Mouse (Mus musculus) midbrain, embryonic 16.5 days (tissue): ENCODE data around the gene Ccdc62. TPM values are rescaled to one million over a fixed set of nuclear protein-coding genes. Genes with fewer than 3 reads are reported as not detected.

Source experiments
- ATAC-seq: fragments of 200-750 bp; cut with Nextera tagmentation; 2 replicates; pipeline ENCODE4 v1.8.0; 2017; ENCODE audit warnings: moderate TSS enrichment
- H3K27ac ChIP-seq: fragments of 300-500 bp; sonication (generic); 2 replicates; pipeline ENCODE4 v1.5.1; 2014; ENCODE audit warnings: mild to moderate bottlenecking, low read length, mixed read lengths
- H3K27me3 ChIP-seq: fragments of 300-500 bp; sonication (generic); 2 replicates; pipeline ENCODE4 v1.6.1; 2014; ENCODE audit warnings: low read depth, low read length, mixed read lengths; ENCODE audit not compliant: control insufficient read depth, insufficient read depth
- H3K36me3 ChIP-seq: fragments of 300-500 bp; sonication (generic); 2 replicates; pipeline ENCODE4 v1.6.1; 2014; ENCODE audit warnings: mild to moderate bottlenecking, low read length, moderate library complexity, mixed read lengths; ENCODE audit not compliant: control insufficient read depth, insufficient read depth
- H3K4me1 ChIP-seq: fragments of 300-500 bp; sonication (generic); 2 replicates; pipeline ENCODE4 v1.6.1; 2014; ENCODE audit warnings: mild to moderate bottlenecking, low read length, mixed read lengths; ENCODE audit not compliant: control insufficient read depth, insufficient read depth
- H3K4me2 ChIP-seq: fragments of 300-500 bp; sonication (generic); 2 replicates; pipeline ENCODE4 v1.6.1; 2014; ENCODE audit warnings: mild to moderate bottlenecking, low read length, mixed read lengths
- H3K4me3 ChIP-seq: fragments of 300-500 bp; sonication (generic); 2 replicates; pipeline ENCODE4 v1.5.1; 2014; ENCODE audit warnings: low read depth, mild to moderate bottlenecking, low read length, moderate library complexity, mixed read lengths
- H3K9ac ChIP-seq: fragments of 300-500 bp; sonication (generic); 2 replicates; pipeline ENCODE4 v1.6.1; 2014; ENCODE audit warnings: low read depth, low read length, mixed read lengths
- H3K9me3 ChIP-seq: fragments of 300-500 bp; sonication (generic); replicated peaks from 2 replicates; pipeline ENCODE4 v1.6.1; 2014; ENCODE audit warnings: mild to moderate bottlenecking, low read length, mixed read lengths; ENCODE audit not compliant: control insufficient read depth, poor library complexity, severe bottlenecking
- WGBS: fragments of 180-500 bp; shearing (Covaris S2); extraction: QIAGEN DNeasy Blood & Tissue Kit; methylation state at CpG from one replicate; pipeline ENCODE4 v1.1.7; 2014; 5-methylcytosine and 5-hydroxymethylcytosine counted together
- polyA plus RNA-seq: library from polyadenylated mRNA; unstranded; fragments of >200 nt; fragmentation: Nextera tagmentation; extraction: Ambion mirVana; gene quantifications from 2 replicates; pipeline ENCODE4 v1.2.1, GENCODE M21; 2015

Ccdc62 gene
- polyA plus RNA-seq, 1 experiment from 2014 or later: 4.2 TPM

- H3K27me3 ChIP-seq: no peaks in the 10 kb centered on the region
- H3K4me3 ChIP-seq: no peak overlapping the region
- H3K36me3 ChIP-seq: peaks cover 21% of the 10 kb centered on the region; the same call in 1 of the 2 replicates
- no peak overlapping the region for H3K4me2 ChIP-seq
- H3K4me1 ChIP-seq: peaks cover 41% of the 10 kb centered on the region
- 89% methylated on average over 8 of the region's 8 CpGs for WGBS
- no peaks in the 10 kb centered on the region for H3K9me3 ChIP-seq
- ATAC-seq: no peak
- no peak overlapping the region for H3K27ac ChIP-seq
- H3K9ac ChIP-seq: no peak overlapping the region
Measured at GRCm38 (mm10) chr5:124010077-124010476, 79.6 kb downstream of the Ccdc62 start.

GRCm38 (mm10) chr5:124010910-124011655, 80.6 kb downstream of the Ccdc62 start:
- no peaks in the 10 kb centered on the region for H3K9me3 ChIP-seq
- peak; percentile 70 for ATAC-seq
- H3K27ac ChIP-seq: peak overlapping the region; percentile 76
- no peak overlapping the region for H3K4me3 ChIP-seq
- 5% methylated on average over 19 of the region's 19 CpGs for whole genome bisulfite sequencing
- H3K27me3 ChIP-seq: no peaks in the 10 kb centered on the region
- H3K36me3 ChIP-seq: peaks cover 17% of the 10 kb centered on the region; the same call in 1 of the 2 replicates
- peak overlapping the region; percentile 13 for H3K4me2 ChIP-seq
- H3K4me1 ChIP-seq: peaks cover 41% of the 10 kb centered on the region
- peak overlapping the region; percentile 44 for H3K9ac ChIP-seq

GRCm38 (mm10) chr5:124011927-124012326, 81.4 kb downstream of the Ccdc62 start:
- peak overlapping the region; percentile 24; the same call in 1 of the 2 replicates for H3K4me2 ChIP-seq
- peaks cover 8% of the 10 kb centered on the region; the same call in 1 of the 2 replicates for H3K36me3 ChIP-seq
- ATAC-seq: no peak
- H3K4me1 ChIP-seq: peaks cover 41% of the 10 kb centered on the region
- no peak overlapping the region for H3K4me3 ChIP-seq
- no peaks in the 10 kb centered on the region for H3K9me3 ChIP-seq
- 2% methylated on average over 8 of the region's 8 CpGs for WGBS
- peak overlapping the region; percentile 44; the same call in 1 of the 2 replicates for H3K9ac ChIP-seq
- peak overlapping the region; percentile 76 for H3K27ac ChIP-seq
- H3K27me3 ChIP-seq: no peaks in the 10 kb centered on the region

- Histone ChIP-seq H3K4me1 (peaks cover 47% of the 10 kb centered on the region), H3K4me3 (no peak overlapping the region), H3K27ac (0 out of 2 replicates have a peak overlapping the region, but pooled peaks have one; percentile 32), H3K36me3 (peaks cover 8% of the 10 kb centered on the region; the same call in 1 of the 2 replicates), H3K9ac (no peak overlapping the region), H3K4me2 (no peak overlapping the region), H3K9me3 (no peaks in the 10 kb centered on the region), H3K27me3 (no peaks in the 10 kb centered on the region)
- WGBS: 78% methylated on average over 10 of the region's 10 CpGs
- no peak for ATAC-seq
Measured at GRCm38 (mm10) chr5:124012885-124013284, 82.4 kb downstream of the Ccdc62 start.

- Histone ChIP-seq H3K4me1 (peaks cover 47% of the 10 kb centered on the region), H3K36me3 (peaks cover 4% of the 10 kb centered on the region; the same call in 1 of the 2 replicates), H3K4me3 (no peak overlapping the region), H3K27me3 (no peaks in the 10 kb centered on the region), H3K9me3 (no peaks in the 10 kb centered on the region), H3K9ac (no peak overlapping the region), H3K4me2 (no peak overlapping the region), H3K27ac (no peak overlapping the region; the same call in 1 of the 2 replicates)
- ATAC-seq: no peak
- 81% methylated on average over 16 of the region's 16 CpGs for WGBS
Measured at GRCm38 (mm10) chr5:124013747-124014146, 83.3 kb downstream of the Ccdc62 start.

- no peaks in the 10 kb centered on the region for H3K27me3 ChIP-seq
- WGBS: 79% methylated on average over 3 of the region's 3 CpGs
- H3K9me3 ChIP-seq: no peaks in the 10 kb centered on the region
- H3K4me3 ChIP-seq: no peak overlapping the region
- peaks cover under 1% of the 10 kb centered on the region; the same call in 1 of the 2 replicates for H3K36me3 ChIP-seq
- ATAC-seq: no peak
- no peak overlapping the region for H3K4me2 ChIP-seq
- no peak overlapping the region for H3K9ac ChIP-seq
- H3K4me1 ChIP-seq: peaks cover 47% of the 10 kb centered on the region
- H3K27ac ChIP-seq: peak overlapping the region; percentile 54
Measured at GRCm38 (mm10) chr5:124014180-124014579, 83.7 kb downstream of the Ccdc62 start.

GRCm38 (mm10) chr5:124014791-124015251, 84.3 kb downstream of the Ccdc62 start:
- Histone ChIP-seq H3K9me3 (no peaks in the 10 kb centered on the region), H3K36me3 (no peaks in the 10 kb centered on the region; the same call in 1 of the 2 replicates), H3K9ac (no peak overlapping the region), H3K27ac (peak overlapping the region; percentile 54), H3K4me1 (peaks cover 47% of the 10 kb centered on the region), H3K4me2 (no peak overlapping the region), H3K4me3 (no peak overlapping the region), H3K27me3 (no peaks in the 10 kb centered on the region)
- ATAC-seq: no peak
- WGBS: 14% methylated on average over 11 of the region's 11 CpGs

GRCm38 (mm10) chr5:124015727-124016126, 85.2 kb downstream of the Ccdc62 start:
- peaks cover 46% of the 10 kb centered on the region for H3K4me1 ChIP-seq
- no peaks in the 10 kb centered on the region for H3K27me3 ChIP-seq
- H3K9ac ChIP-seq: no peak overlapping the region
- H3K36me3 ChIP-seq: no peaks in the 10 kb centered on the region
- ATAC-seq: no peak
- H3K4me3 ChIP-seq: no peak overlapping the region
- H3K4me2 ChIP-seq: no peak overlapping the region
- H3K9me3 ChIP-seq: no peaks in the 10 kb centered on the region
- peak overlapping the region; percentile 6; the same call in 1 of the 2 replicates for H3K27ac ChIP-seq
- WGBS: 72% methylated on average over 2 of the region's 2 CpGs

- H3K4me1 ChIP-seq: peaks cover 39% of the 10 kb centered on the region
- H3K36me3 ChIP-seq: no peaks in the 10 kb centered on the region
- no peaks in the 10 kb centered on the region for H3K9me3 ChIP-seq
- H3K27me3 ChIP-seq: no peaks in the 10 kb centered on the region
- H3K4me3 ChIP-seq: no peak overlapping the region
- H3K27ac ChIP-seq: no peak overlapping the region
- no peak for ATAC-seq
- 81% methylated on average over 7 of the region's 7 CpGs for WGBS
- H3K4me2 ChIP-seq: no peak overlapping the region
- H3K9ac ChIP-seq: no peak overlapping the region
Measured at GRCm38 (mm10) chr5:124016291-124016821, 85.9 kb downstream of the Ccdc62 start.
